Mouse (Mus musculus) MEL (cell line): Measurements from ENCODE around the gene Susd3.

Experiments used
- CTCF ChIP-seq, 3 experiments: IDR thresholded peaks in 2 of 3; conservative IDR thresholded peaks in 1 of 3; 2 replicates each; pipeline ENCODE4 v1.5.1; 2011 to 2012; ENCODE audit warnings: low read length in 3 of 3, low read depth in 2 of 3, mild to moderate bottlenecking in 2 of 3, improper control_type of control experiment in 1 of 3, inconsistent platforms in 1 of 3, mixed read lengths in 1 of 3, moderate library complexity in 1 of 3; ENCODE audit not compliant: control insufficient read depth in 1 of 3, insufficient read depth in 1 of 3, poor library complexity in 1 of 3, severe bottlenecking in 1 of 3
- EP300 ChIP-seq, 2 experiments: IDR thresholded peaks; 2 replicates each; pipeline ENCODE4 v1.6.1; 2011; ENCODE audit warnings: improper control_type of control experiment in 2 of 2, low read length in 2 of 2, low read depth in 1 of 2, mild to moderate bottlenecking in 1 of 2
- POLR2A ChIP-seq, 2 experiments: IDR thresholded peaks; 2 replicates each; pipeline ENCODE4 v1.6.1; 2011 to 2012; ENCODE audit warnings: low read length in 2 of 2, mild to moderate bottlenecking in 2 of 2, control low read depth in 1 of 2, improper control_type of control experiment in 1 of 2, low read depth in 1 of 2, moderate library complexity in 1 of 2; ENCODE audit not compliant: control insufficient read depth in 1 of 2, insufficient read depth in 1 of 2, poor library complexity in 1 of 2
- TCF12 ChIP-seq: IDR thresholded peaks from 2 replicates; pipeline ENCODE4 v1.6.1; 2014; ENCODE audit warnings: low read depth, mild to moderate bottlenecking, inconsistent platforms, low read length, improper control_type of control experiment, moderate library complexity
- USF1 ChIP-seq: IDR thresholded peaks from 2 replicates; pipeline ENCODE4 v1.6.1; 2014; ENCODE audit warnings: low read depth, mild to moderate bottlenecking, inconsistent platforms, low read length, improper control_type of control experiment, moderate library complexity

DNA sequence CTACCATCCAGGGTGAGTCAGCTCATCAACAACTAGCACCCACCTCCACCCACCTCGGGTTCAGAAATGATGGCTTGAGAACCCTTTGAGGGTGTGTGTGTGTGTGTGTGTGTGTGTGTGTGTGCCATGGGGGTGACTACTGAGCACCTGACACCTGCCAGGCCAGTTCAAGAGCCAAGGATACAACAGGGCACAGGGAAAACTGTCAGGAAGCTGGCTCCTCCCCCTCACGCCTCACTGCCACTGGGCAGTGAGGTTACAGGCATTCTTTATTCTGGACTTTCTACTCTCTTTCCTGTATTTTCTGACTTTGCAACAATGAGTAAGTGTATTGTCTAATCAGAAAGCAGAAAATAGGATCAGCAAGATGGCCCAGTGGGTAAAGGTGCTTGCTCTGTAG, 1.1 kb upstream of the Susd3 start:
- TF ChIP-seq EP300 (IDR thresholded peaks at IDR 0.05; ENCODE audit: low read depth in 1 of 2, low read length in 2 of 2): no peak
- TF ChIP-seq POLR2A (IDR thresholded peaks at IDR 0.05; ENCODE audit: control insufficient read depth in 1 of 2, insufficient read depth in 1 of 2, low read depth in 1 of 2, low read length in 2 of 2, poor library complexity in 1 of 2): no peak
- no peak for TF ChIP-seq USF1
- no peak for TF ChIP-seq CTCF (IDR thresholded peaks at IDR 0.05 in 2 of 3, conservative IDR thresholded peaks at IDR 0.05 in 1 of 3; ENCODE audit: control insufficient read depth in 1 of 3, insufficient read depth in 1 of 3, low read depth in 2 of 3, low read length in 3 of 3, poor library complexity in 1 of 3, severe bottlenecking in 1 of 3)
- TF ChIP-seq TCF12: no peak
